Mouse (Mus musculus) heart, adult 11 months (tissue): Measurements from ENCODE around the gene Gm20388.

Experiments used
- DNase-seq: peaks from one replicate; pipeline ENCODE4 v3.0.0; 2022

The Gm20388 gene

GRCm38 (mm10) chr8:122135494-122135893 lies 2224.9 kb downstream of the Gm20388 start:
- no peak for DNase-seq

GRCm38 (mm10) chr8:122139784-122140183 lies 2229.1 kb downstream of the Gm20388 start:
- DNase-seq: peak; percentile 98

- no peak for DNase-seq
These were observed 2229.8 kb downstream of the Gm20388 start for GRCm38 (mm10) chr8:122140411-122140810.

- peak; percentile 91 for DNase-seq
These were observed 2231.8 kb downstream of the Gm20388 start for GRCm38 (mm10) chr8:122142428-122142827.

- DNase-seq: no peak
These were observed 2232.6 kb downstream of the Gm20388 start for GRCm38 (mm10) chr8:122143231-122143630.

DNA sequence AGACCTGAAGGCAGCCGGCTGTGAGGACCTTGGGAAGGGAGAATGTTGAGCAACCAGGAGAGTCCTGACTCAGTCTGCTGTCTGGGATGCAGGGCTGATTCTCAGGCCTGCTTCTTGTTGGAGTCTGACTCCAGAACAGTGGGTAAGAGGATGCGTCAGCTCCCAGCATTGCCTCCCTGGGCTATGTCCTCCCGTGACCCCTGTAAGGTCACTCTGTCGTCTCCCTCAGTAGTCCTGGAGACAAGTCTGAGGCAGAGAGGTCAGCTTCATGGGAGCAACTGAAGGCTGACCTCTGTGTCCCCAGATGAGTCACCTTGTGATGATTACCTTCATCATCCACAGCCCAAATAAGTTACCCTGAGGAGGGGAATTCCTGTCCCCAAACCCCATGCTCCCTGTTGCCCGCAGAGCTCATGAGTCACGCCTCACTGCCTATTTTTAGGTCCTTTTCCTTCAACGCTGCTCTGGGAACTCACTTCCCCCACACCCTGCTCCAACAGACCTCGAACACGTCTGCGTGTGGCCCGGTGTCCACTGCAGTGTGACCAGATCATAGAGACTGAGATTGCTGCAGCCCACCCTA lies 2234.2 kb downstream of the Gm20388 start:
- peak; percentile 97 for DNase-seq

GRCm38 (mm10) chr8:122149045-122149444 lies 2238.4 kb downstream of the Gm20388 start:
- no peak for DNase-seq

- no peak for DNase-seq
These were observed 2239.0 kb downstream of the Gm20388 start for GRCm38 (mm10) chr8:122149606-122150005.

DNA sequence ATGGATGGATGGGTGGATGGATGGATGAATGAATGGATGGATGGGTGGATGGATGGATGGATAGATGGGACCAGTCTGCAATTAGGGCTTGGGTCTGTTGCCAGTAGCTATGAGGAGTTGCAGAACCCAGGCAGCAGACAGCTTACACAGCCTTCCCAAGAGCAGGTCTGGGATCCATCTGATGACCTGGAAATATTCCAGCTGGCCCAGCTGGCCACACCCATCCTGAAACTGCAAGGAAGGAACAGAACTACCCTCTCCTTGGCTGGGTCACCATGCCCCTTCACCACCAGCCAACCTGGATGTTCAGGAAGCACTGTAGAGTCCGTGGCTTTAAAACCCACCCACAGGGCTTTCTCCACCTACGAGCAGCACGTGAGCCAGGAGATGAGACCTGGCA lies 2240.9 kb downstream of the Gm20388 start:
- no peak for DNase-seq

DNA sequence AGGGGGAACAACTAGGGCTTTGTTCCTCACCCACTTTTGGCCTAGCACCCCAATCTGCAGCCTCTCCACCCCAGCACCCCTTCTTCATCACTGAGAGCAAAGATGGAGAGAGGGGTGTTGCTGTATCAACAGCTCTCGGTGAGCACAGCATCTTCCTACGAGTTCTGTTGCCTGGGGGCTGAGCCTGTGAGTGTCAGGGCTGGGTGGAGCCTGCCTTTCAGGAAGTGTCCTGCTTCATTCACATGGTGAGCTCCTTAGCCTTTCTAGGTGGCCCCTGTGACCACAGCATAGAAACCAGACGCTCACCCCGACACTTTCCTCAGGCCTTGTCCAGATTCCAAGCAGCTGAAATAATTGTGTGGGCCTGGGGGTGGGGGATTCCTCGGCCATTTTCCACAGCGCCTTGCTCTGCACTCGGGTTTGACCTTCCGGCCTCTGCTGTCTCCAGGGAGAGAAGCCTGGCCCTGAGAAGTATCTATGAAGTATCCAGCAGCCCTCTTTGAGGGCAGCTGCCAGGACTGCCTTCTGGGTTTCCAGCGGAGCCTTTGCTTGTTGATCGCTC lies 2244.5 kb downstream of the Gm20388 start:
- DNase-seq: no peak

- DNase-seq: peak; percentile 94
These were observed 2245.3 kb downstream of the Gm20388 start for GRCm38 (mm10) chr8:122155964-122156363.

GRCm38 (mm10) chr8:122157689-122158088 lies 2247.0 kb downstream of the Gm20388 start:
- DNase-seq: no peak

GRCm38 (mm10) chr8:122160165-122160564 lies 2249.5 kb downstream of the Gm20388 start:
- no peak for DNase-seq

DNA sequence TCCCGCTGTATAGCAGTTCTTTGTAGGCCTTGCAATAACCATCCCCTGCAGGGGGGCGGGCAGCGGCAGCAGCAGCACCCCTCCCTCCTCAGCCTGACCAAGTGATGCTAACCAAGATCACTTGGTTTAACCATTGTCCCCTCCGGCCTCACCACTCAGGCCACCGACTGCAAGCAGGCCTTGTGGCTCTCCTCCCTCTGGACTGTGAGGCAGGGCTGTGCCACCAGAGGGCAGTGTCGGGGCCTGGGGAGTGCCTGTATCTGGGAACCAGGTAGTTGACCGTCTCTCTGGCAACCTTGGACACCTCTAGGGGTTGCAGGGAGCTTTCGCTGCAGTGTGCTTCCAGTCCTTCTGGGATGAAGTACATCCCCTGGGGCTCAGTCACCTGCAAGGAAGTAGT lies 2252.4 kb downstream of the Gm20388 start:
- DNase-seq: peak; percentile 93

DNA sequence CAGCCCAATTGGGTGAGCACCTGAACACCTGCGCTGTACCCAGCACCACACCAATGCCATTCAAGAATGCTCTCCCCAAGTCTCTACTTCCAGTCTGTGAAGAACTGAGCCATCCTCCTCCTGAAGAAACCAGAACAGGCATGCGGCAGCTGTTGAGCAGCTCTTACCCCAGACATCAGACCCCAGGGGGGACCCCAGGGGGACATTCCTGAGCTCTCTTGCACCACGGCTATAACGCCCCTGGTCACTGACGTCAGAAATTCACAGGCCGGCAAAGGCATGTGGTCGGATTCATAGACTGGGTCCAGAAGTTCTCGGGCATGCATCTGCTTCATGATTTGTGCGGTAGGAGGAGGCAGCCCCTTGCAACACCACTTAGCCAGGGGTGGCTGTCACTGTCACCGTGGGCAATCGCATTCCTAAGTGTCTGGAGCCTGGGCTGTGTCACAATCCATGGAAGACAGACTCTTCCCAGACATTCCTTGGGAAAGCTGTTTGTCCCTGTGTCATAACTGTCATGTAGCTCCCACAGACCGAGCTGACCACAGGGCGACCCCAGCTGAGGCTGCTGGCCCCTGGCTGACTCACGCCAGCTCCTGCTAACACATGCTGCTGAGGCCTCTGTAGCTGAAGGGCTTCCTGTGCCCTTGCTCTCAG lies 2256.7 kb downstream of the Gm20388 start:
- no peak for DNase-seq

DNA sequence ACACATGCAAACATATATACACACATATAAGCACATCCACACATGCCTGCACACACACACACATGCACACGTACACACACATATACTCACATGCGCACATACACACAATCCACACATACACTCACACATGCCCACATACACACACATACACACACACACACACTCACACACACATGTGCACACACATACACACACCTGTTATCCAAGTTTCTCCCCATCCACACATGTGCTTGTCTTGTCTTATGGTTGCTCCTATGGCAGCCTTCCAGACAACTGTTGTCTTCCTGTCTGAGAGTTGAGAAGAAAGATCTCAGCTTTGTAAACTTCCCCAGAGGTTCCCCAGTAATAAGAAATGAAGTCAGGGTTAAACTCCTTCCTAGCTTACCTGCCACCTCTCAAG lies 2258.8 kb downstream of the Gm20388 start:
- DNase-seq: no peak

DNA sequence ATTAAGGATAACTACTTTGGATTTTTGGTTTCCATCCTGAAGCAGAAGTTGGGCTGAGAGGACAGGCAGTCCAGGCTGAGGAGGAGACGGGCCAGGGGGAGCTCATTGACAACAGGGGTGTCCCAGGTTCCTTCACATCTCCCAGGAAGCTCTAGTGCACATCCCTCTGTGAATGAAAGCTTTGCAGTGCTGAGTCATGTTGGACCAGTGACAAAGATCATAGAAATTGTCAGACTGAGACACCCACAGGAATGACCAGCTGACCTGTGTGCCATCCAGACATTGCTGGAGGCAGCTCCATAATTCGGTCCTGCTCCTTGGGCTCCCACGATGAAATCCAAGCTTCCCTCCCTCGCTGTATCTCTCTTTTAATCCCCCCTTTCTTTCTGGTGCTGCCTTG lies 2261.2 kb downstream of the Gm20388 start:
- no peak for DNase-seq

GRCm38 (mm10) chr8:122174133-122174930 lies 2263.7 kb downstream of the Gm20388 start:
- no peak for DNase-seq

DNA sequence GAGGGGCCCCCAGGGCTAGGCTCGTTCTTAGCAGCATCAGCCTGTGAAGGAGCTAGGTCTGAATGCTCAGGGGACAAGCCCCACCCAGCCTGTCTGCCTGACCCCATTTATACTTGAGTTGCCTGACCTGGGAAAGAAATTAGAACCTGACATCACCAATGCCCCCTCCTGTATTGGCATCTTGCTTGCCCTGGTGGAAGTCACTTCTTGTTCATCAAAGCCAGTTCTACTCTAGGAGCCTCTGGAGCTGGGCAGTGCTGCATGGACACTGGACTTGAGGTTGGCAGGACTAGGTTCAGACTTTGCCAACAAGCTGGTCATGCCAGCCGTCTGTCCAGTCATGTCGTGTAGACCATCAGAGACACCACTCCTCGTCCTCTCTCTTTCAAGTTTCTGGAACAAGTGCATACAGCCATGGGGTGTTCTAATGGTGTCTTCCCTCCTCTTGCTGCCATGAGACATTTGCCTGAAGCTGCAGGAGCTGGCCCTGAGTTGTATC lies 2267.8 kb downstream of the Gm20388 start:
- peak; percentile 93 for DNase-seq

GRCm38 (mm10) chr8:122179354-122179753 lies 2268.7 kb downstream of the Gm20388 start:
- DNase-seq: no peak

GRCm38 (mm10) chr8:122180116-122180515 lies 2269.5 kb downstream of the Gm20388 start:
- DNase-seq: no peak

DNA sequence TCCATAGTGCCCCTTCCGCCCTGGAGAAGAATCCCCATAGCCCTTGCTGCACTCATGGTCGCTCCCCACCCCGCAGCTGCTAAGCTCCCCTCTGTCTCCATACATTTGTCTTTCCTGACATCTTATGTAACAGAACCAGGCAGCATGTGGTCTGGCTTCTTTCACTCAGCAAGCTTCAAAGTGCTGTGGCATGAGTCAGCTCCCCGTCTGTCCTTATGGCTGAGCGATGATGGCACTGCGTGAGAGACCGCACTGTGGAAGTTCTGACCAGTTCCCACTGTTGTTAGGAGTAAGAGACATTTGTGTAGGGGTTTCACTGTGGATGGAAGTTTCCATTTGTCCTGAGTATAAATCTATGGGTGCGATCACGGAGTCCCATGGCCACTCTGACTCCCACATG lies 2270.8 kb downstream of the Gm20388 start:
- peak; percentile 94 for DNase-seq

DNA sequence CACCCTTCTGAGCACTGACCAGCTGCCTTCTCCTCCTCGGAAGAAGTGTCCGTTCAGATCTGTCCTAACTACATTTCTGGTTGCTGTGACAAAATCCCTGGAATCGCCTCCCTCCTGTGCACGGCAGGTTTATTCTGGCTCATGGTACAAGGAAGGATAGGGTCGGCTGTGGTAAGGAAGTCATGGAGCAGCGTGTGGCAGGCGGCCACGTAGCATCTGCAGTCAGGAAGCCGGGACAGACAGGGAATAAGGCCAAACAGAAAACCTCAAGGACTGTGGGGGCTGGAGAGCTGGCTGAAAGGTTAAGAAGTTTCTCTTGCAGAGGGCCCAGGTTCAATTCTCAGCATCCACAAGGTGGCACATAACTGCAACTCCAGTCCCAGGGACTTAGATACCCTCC lies 2271.3 kb downstream of the Gm20388 start:
- peak; percentile 94 for DNase-seq
